Mouse (Mus musculus): ENCODE measurements around the gene Slc25a51.
"Not testable (repeated sequence)": the region's sequence is repeated elsewhere in the genome, so short reads cannot be mapped to it uniquely, and the experiment has no call there.

Gene Slc25a51

GRCm38 (mm10) chr4:45402878-45403498, 5.6 kb downstream of the Slc25a51 start:
- intact Hi-C loops (cut with DNase I): loop anchor here (5.0 kb wide), 1 partner anchor 56 kb away; no protein-coding TSS in a partner anchor

- intact Hi-C loops (cut with DNase I): loop anchor here (5.0 kb wide), 1 partner anchor 55 kb away; no protein-coding TSS in a partner anchor
These were observed 6.3 kb downstream of the Slc25a51 start for GRCm38 (mm10) chr4:45402281-45402680.

GRCm38 (mm10) chr4:45399421-45400210, 8.9 kb downstream of the Slc25a51 start:
- intact Hi-C loops (cut with DNase I): loop anchor here (5.0 kb wide), 1 partner anchor 52 kb away; no protein-coding TSS in a partner anchor

GRCm38 (mm10) chr4:45398315-45398714, 10.3 kb downstream of the Slc25a51 start:
- intact Hi-C loops (cut with DNase I): not testable (repeated sequence)

DNA sequence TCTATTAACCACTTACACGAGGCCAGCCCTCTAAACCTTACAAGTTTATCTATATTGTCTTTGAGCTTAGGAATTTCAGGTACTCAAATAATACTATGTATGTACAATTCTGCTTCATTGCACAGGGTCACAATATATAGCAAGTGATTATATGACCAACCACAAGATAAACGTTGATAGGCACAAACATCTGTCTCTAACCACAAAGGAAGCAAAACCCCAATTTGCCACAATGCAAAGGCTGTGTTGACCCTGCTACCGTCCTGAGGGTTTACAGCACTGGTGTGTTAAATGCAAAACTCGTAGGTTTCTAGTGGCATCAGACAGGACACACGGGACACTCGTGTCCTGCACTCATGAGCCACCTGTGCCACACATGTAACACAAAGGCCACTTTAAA, 12.4 kb downstream of the Slc25a51 start:
- intact Hi-C loops (cut with DNase I): not testable (repeated sequence)

GRCm38 (mm10) chr4:45393658-45394057, 14.9 kb downstream of the Slc25a51 start:
- intact Hi-C loops (cut with DNase I): no loop called here

DNA sequence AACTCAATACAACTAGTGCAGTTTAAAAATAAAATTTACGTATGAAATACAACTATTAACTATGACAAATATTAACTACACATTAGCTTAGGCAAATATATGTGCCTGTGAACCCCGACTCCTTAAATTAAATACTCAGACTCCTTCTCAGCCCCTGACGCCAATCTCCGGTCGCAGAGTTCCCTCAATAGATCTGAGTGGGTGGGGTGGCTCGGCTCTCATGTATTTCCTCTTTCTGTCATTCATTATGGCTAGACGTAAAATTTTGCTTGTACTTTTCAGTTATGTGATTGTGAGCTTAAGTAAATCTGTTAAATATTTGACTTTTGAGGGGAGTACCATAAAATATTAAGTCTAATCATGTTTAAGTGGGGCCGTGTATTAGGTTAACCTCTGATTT, 15.6 kb downstream of the Slc25a51 start:
- intact Hi-C loops (cut with DNase I): no loop called here

DNA sequence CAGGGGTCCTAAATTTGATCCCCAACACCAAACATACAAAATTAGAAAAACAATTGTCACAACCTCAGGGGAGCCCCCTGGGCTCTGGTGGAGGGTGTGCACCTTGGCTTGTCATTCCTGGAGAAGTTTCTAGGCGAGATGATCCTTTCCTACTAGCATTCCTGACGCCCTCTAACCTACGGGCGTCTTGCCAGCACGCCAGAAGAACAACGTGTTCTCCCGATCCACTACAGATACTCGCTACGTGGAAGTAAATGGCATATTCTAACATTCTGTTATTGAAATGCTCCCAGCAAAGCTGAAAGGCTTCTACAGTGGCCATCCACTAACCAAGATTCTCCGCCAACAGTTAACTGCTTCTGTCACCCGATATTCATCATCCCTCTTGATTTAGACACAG, 16.0 kb downstream of the Slc25a51 start:
- intact Hi-C loops (cut with DNase I): no loop called here

- intact Hi-C loops (cut with DNase I): no loop called here
These were observed 16.5 kb downstream of the Slc25a51 start for GRCm38 (mm10) chr4:45392099-45392498.

GRCm38 (mm10) chr4:45387296-45387695, 21.3 kb downstream of the Slc25a51 start:
- intact Hi-C loops (cut with DNase I): not testable (repeated sequence)

DNA sequence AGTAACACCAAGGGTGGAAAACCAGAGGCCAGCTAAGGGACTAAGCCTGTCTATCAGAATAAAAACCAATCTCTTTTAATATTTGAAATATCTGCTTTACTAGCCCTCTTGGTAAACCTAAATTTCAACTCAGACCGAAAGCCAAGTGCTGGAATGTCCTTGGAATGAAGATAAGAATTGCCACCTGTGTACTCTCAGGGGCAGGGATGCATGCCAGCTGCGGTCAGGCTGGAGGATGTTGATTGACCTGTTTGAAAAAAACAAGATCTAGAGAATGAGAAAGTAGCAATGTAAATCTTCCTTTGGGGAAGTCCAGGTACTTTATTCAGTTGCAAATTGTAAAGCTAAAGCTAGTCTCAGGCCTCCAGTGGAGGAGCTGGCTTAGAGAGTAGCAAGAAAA, 26.4 kb downstream of the Slc25a51 start:
- intact Hi-C loops (cut with DNase I): not testable (repeated sequence)

DNA sequence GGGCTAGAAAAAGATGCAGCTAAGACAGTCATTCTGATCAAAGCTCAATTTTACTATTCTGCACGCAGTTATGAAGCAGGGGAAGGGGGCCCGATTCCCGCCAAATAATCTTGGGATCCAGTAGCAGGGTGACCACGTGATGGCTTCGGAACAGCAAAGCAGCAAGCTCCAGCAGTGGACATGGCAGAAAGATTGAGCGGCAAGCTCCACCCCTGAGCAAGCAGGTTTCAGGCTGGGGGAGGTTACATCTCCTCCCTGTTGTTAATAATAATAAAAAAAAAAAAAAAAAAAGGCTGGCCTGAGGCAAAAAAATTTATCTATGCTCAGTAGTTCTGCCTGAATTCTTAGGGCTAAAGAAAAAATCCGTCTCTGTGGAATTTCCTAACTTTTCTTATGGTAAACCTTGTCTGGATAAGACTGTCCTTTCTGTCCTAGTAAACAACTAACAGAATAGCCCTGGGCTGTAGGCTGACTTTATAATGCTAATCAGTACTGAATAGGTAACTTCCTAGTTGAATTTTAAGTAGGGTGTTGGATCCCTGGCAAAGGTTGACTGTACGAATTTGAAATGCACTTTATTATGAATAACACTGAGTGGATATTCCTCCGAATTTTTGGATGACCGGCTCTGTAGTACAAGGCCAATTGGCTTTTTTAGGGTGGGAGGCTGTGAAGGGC, 27.5 kb downstream of the Slc25a51 start:
- intact Hi-C loops (cut with DNase I): not testable (repeated sequence)

GRCm38 (mm10) chr4:45376573-45376972, 32.0 kb downstream of the Slc25a51 start:
- intact Hi-C loops (cut with DNase I): no loop called here

GRCm38 (mm10) chr4:45374879-45375278, 33.7 kb downstream of the Slc25a51 start:
- intact Hi-C loops (cut with DNase I): no loop called here

- intact Hi-C loops (cut with DNase I): no loop called here
These were observed 37.3 kb downstream of the Slc25a51 start for GRCm38 (mm10) chr4:45371261-45371660.

GRCm38 (mm10) chr4:45356653-45357052, 51.9 kb downstream of the Slc25a51 start:
- intact Hi-C loops (cut with DNase I): no loop called here

Small RNA genes within 50 kb of the gene (microRNA-seq; reads per million reads assigned to microRNA genes)
- 0 reads per million in 2 experiments for gene Gm25692
